Mouse (Mus musculus): ENCODE results near the gene Mdm2.

- no peak for TF ChIP-seq GATA1 (IDR thresholded peaks at IDR 0.05; ENCODE audit: low read length)
- no peak for TF ChIP-seq TAL1 (IDR thresholded peaks at IDR 0.05; ENCODE audit: low read length)
These were observed 16.4 kb upstream of the Mdm2 start for GRCm38 (mm10) chr10:117726888-117727385.

All from erythroblast, embryonic 14.5 days (primary cell).